Comparison of ENCODE assay signal across 13 mouse cellular contexts in the genomic region with DNA sequence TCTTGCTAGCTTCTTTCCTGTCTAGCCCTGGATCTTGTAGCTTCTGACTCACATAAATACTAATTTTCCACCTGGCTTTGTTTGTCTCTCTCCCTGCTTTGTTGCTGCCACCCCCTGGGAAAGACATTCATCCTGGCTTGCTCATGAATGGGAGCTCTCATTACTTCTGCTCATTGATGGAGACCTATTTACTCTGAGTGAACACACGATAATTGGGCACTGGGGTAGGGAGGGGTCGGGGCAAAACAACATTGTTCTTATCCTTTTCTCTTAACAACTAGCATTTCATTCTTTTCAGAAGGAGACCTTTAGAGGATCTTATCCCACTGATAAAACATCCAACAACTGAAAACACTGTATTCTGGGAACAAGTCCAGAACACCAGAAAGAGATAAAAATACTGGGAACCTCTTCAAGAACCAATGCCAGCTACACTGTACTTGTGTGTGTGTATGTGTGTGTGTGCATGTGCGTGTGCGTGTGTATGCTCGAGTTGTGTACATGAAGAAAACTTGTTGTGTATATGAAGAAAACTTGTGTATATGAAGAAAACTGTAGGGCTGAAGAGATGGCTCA. TPM values are rescaled to one million over a fixed set of nuclear protein-coding genes. Genes with fewer than 3 reads are reported as not detected.
DNase-seq lines count a peak whose midpoint lies in the region; ATAC-seq and TF ChIP-seq lines count a peak whose summit lies in the region.
"Had no signal": no experiment of that assay in that cellular context is flagged by ENCODE, and none has a peak within 500 bp of the region (broad histone marks: within the 10 kb centered on the region; RNA-seq: fewer than 3 reads in every experiment).

No protein-coding gene starts in this region.

- H3K27me3 ChIP-seq in heart, embryonic 11.5 days (ENCODE audit: control insufficient read depth, insufficient read depth, low read length) = no peaks in the 10 kb centered on the region
- no peaks in the 10 kb centered on the region for H3K27me3 ChIP-seq in liver, adult 2 months (ENCODE audit: control insufficient read depth, insufficient read depth, low read length)
- H3K27me3 ChIP-seq in liver, postnatal 0 days (ENCODE audit: insufficient read depth, low read length) = no peaks in the 10 kb centered on the region

- H3K4me1 ChIP-seq in heart, embryonic 11.5 days (ENCODE audit: control insufficient read depth, insufficient read depth, low read length) = peaks cover 17% of the 10 kb centered on the region
- H3K4me1 ChIP-seq in liver, adult 2 months (ENCODE audit: control insufficient read depth, insufficient read depth, low read length) = peaks cover 7% of the 10 kb centered on the region
- peaks cover 19% of the 10 kb centered on the region for H3K4me1 ChIP-seq in liver, postnatal 0 days (ENCODE audit: insufficient read depth)

- intact Hi-C loops in heart, postnatal 14 days (cut with DNase I) = no loop called here
- intact Hi-C loops in heart, postnatal 10 days (cut with DNase I) = loop anchor here (5.0 kb wide), 1 partner anchor 42 kb away; no protein-coding TSS in a partner anchor

- H3K4me2 ChIP-seq in heart, embryonic 11.5 days = no peak overlapping the region
- H3K4me2 ChIP-seq in liver, postnatal 0 days (ENCODE audit: low read depth, low read length) = no peak overlapping the region

- TF ChIP-seq CTCF in liver, adult 2 months (IDR thresholded peaks at IDR 0.05; ENCODE audit: low read depth, low read length) = no peak
- TF ChIP-seq CTCF in liver, postnatal 0 days (IDR thresholded peaks at IDR 0.05; ENCODE audit: low read depth) = no peak

- peaks cover 7% of the 10 kb centered on the region; the same call in 1 of the 2 replicates for H3K79me2 ChIP-seq in liver, adult 2 months (ENCODE audit: control insufficient read depth, insufficient read depth, low read length)

- no peaks in the 10 kb centered on the region for H3K9me3 ChIP-seq in heart, embryonic 11.5 days (replicated peaks; ENCODE audit: control insufficient read depth, low read length)
- H3K9me3 ChIP-seq in liver, postnatal 0 days (ENCODE audit: low read length) = no peaks in the 10 kb centered on the region

- no peak for ATAC-seq in heart, embryonic 11.5 days (replicated peaks; ENCODE audit: insufficient number of reproducible peaks, low FRiP score, low TSS enrichment)
- ATAC-seq in liver, postnatal 0 days = no peak
- ATAC-seq: inflammation-experienced regulatory T-cells, adult 6 months had no signal

- 0 out of 2 replicates have a peak overlapping the region, but pooled peaks have one; percentile 10 for H3K27ac ChIP-seq in heart, embryonic 11.5 days (ENCODE audit: low read depth, low read length)
- no peak overlapping the region for H3K27ac ChIP-seq in liver, adult 2 months (replicated peaks; ENCODE audit: insufficient read depth, low read depth, low read length)
- no peak overlapping the region for H3K27ac ChIP-seq in liver, postnatal 0 days (ENCODE audit: low read depth)
- H3K27ac ChIP-seq: kidney, postnatal 0 days had no signal

- TF ChIP-seq EP300 in liver, postnatal 0 days (IDR thresholded peaks at IDR 0.05; ENCODE audit: low read depth) = no peak

- DNase-seq in heart, postnatal 14 days = no peak
- DNase-seq in liver, adult 2 months (ENCODE audit: extremely low read depth, low read depth, low spot score) = peak; percentile 68
- DNase-seq in liver, postnatal 0 days = no peak
- peak; percentile 48 for DNase-seq in adipocyte (ENCODE audit: low spot score)
- DNase-seq in heart, postnatal 10 days = peak; percentile 45 to 53
- DNase-seq in frontal cortex, postnatal 25 days (ENCODE audit: low spot score in 2 of 2) = no peak
- no peak for DNase-seq in cerebellum, postnatal 10 days
- DNase-seq: cerebellum, adult 2 months; gastrocnemius, postnatal 36 days; lung, adult 18-20 months had no signal

- WGBS in heart, embryonic 11.5 days (ENCODE audit: insufficient replicate concordance) = 63% methylated on average over 5 of the region's 5 CpGs
- 26% methylated on average over 5 of the region's 5 CpGs for WGBS in liver, adult 2 months
- WGBS in liver, postnatal 0 days (ENCODE audit: insufficient replicate concordance) = 63% methylated on average over 5 of the region's 5 CpGs

- no peak for TF ChIP-seq POLR2A in liver, adult 2 months (IDR thresholded peaks at IDR 0.05; ENCODE audit: extremely low read depth, insufficient read depth, low read length)

- H3K9ac ChIP-seq in heart, embryonic 11.5 days (ENCODE audit: low read depth, low read length) = no peak overlapping the region
- no peak overlapping the region for H3K9ac ChIP-seq in liver, adult 2 months (ENCODE audit: low read depth, low read length)
- no peak overlapping the region for H3K9ac ChIP-seq in liver, postnatal 0 days (replicated peaks)

- no peak overlapping the region for H3K4me3 ChIP-seq in heart, embryonic 11.5 days (ENCODE audit: low read depth, low read length)
- H3K4me3 ChIP-seq in liver, adult 2 months (ENCODE audit: insufficient read depth, low read depth, low read length) = no peak overlapping the region
- H3K4me3 ChIP-seq in liver, postnatal 0 days (ENCODE audit: low read depth, low read length) = no peak overlapping the region

- peaks cover 2% of the 10 kb centered on the region; the same call in 1 of the 2 replicates for H3K36me3 ChIP-seq in heart, embryonic 11.5 days (ENCODE audit: control insufficient read depth, insufficient read depth, low read length)
- peaks cover 23% of the 10 kb centered on the region for H3K36me3 ChIP-seq in liver, adult 2 months (ENCODE audit: control insufficient read depth, insufficient read depth, low read length)
- H3K36me3 ChIP-seq in liver, postnatal 0 days (replicated peaks; ENCODE audit: insufficient read depth, low read length) = 0 out of 2 replicates have a peak, but pooled peaks cover 2% of the 10 kb centered on the region

RNA-seq across cellular contexts. Expression of a gene that starts 24.3 kb away (rescaled TPM):
- polyA plus RNA-seq in heart, embryonic 11.5 days (2014; fragmentation: Nextera tagmentation; extraction: Ambion mirVana) = 13.0 and 19.7 TPM in 2 replicates
- total RNA-seq in heart, postnatal 14 days (2021) = 100 to 1,000 TPM; 496 to 513 TPM
- 42.7 and 77.2 TPM in 2 replicates for total RNA-seq in liver, adult 2 months (2014; rRNA removed)
- polyA plus RNA-seq in liver, adult 2 months (2012; rRNA removed) = 84.9 and 92.3 TPM in 2 replicates
- polyA plus RNA-seq in liver, postnatal 0 days (2015; fragmentation: Nextera tagmentation; extraction: Ambion mirVana) = 0.78 and 0.95 TPM in 2 replicates
- total RNA-seq in heart, postnatal 10 days (2021) = 100 to 1,000 TPM; 498 to 553 TPM

Comparison
In these comparisons a context has a peak if more than half of its experiments do, and no peak if none do; other contexts are left out.
1. DNase-seq: peak in liver, adult 2 months (single experiment), adipocyte (single experiment) and heart, postnatal 10 days (2 of 2); none in heart, postnatal 14 days (0 of 2), liver, postnatal 0 days (single experiment), frontal cortex, postnatal 25 days (0 of 2) and cerebellum, postnatal 10 days (0 of 2).